Mouse (Mus musculus): Measurements from ENCODE around the gene Atxn2l. TPM values are rescaled to one million over a fixed set of nuclear protein-coding genes. Genes with fewer than 3 reads are reported as not detected.

Atxn2l gene
- polyA plus RNA-seq (2014; fragmentation: Nextera tagmentation; extraction: Ambion mirVana) = 49.8 and 54.8 TPM in 2 replicates

GRCm38 (mm10) chr7:126503273-126503878, at the start of gene Atxn2l:
TSS of gene Atxn2l (minus strand) at chr7:126503437.
- Histone ChIP-seq H3K4me3 (ENCODE audit: low read depth, low read length) (peak within 1 kb of the TSS; percentile 95), H3K4me2 (ENCODE audit: low read depth, low read length) (peak within 1 kb of the TSS; percentile 91), H3K36me3 (ENCODE audit: control insufficient read depth, insufficient read depth, low read length) (peaks cover 29% of the 10 kb centered on the region), H3K27ac (replicated peaks; ENCODE audit: low read depth, low read length) (peak within 1 kb of the TSS; percentile 100), H3K4me1 (ENCODE audit: control insufficient read depth, insufficient read depth, low read length) (peaks cover 6% of the 10 kb centered on the region; the same call in 1 of the 2 replicates), H3K9me3 (ENCODE audit: control insufficient read depth, low read length) (no peaks in the 10 kb centered on the region), H3K9ac (ENCODE audit: low read depth, low read length) (peak within 1 kb of the TSS; percentile 100), H3K27me3 (replicated peaks; ENCODE audit: control insufficient read depth, insufficient read depth, low read length) (no peaks in the 10 kb centered on the region)
- DNase-seq (ENCODE audit: low spot score) (peak; percentile 99), ATAC-seq (ENCODE audit: low read depth) (peak; percentile 89)
- WGBS = under 1% methylated on average over 37 of the region's 72 CpGs

GRCm38 (mm10) chr7:126545631-126546030, 42.4 kb upstream of the Atxn2l start:
- no peak for DNase-seq (ENCODE audit: low spot score)
- H3K36me3 ChIP-seq (ENCODE audit: control insufficient read depth, insufficient read depth, low read length) = peaks cover 69% of the 10 kb centered on the region

GRCm38 (mm10) chr7:126541661-126542060, 38.4 kb upstream of the Atxn2l start:
- ATAC-seq (ENCODE audit: low read depth) (no peak), DNase-seq (ENCODE audit: low spot score) (no peak)
- H3K27me3 ChIP-seq (replicated peaks; ENCODE audit: control insufficient read depth, insufficient read depth, low read length) = peaks cover 4% of the 10 kb centered on the region
- no peak overlapping the region for H3K4me3 ChIP-seq (ENCODE audit: low read depth, low read length)
- H3K9ac ChIP-seq (ENCODE audit: low read depth, low read length) = no peak overlapping the region
- no peaks in the 10 kb centered on the region for H3K9me3 ChIP-seq (ENCODE audit: control insufficient read depth, low read length)
- H3K27ac ChIP-seq (replicated peaks; ENCODE audit: low read depth, low read length) = no peak overlapping the region
- H3K36me3 ChIP-seq (ENCODE audit: control insufficient read depth, insufficient read depth, low read length) = peaks cover 30% of the 10 kb centered on the region
- H3K4me2 ChIP-seq (ENCODE audit: low read depth, low read length) = no peak overlapping the region
- H3K4me1 ChIP-seq (ENCODE audit: control insufficient read depth, insufficient read depth, low read length) = no peaks in the 10 kb centered on the region
- 78% methylated on average over 1 of the region's 1 CpGs for WGBS

More at GRCm38 (mm10) chr7:126545631-126546030, 42.4 kb upstream of the Atxn2l start:
- no peak for ATAC-seq (ENCODE audit: low read depth)
- Histone ChIP-seq H3K9ac (ENCODE audit: low read depth, low read length) (no peak overlapping the region), H3K4me2 (ENCODE audit: low read depth, low read length) (no peak overlapping the region), H3K27ac (replicated peaks; ENCODE audit: low read depth, low read length) (no peak overlapping the region), H3K9me3 (ENCODE audit: control insufficient read depth, low read length) (no peaks in the 10 kb centered on the region), H3K4me1 (ENCODE audit: control insufficient read depth, insufficient read depth, low read length) (no peaks in the 10 kb centered on the region), H3K4me3 (ENCODE audit: low read depth, low read length) (no peak overlapping the region), H3K27me3 (replicated peaks; ENCODE audit: control insufficient read depth, insufficient read depth, low read length) (no peaks in the 10 kb centered on the region)
- WGBS = 89% methylated on average over 2 of the region's 2 CpGs

GRCm38 (mm10) chr7:126537820-126538585, 34.8 kb upstream of the Atxn2l start:
- H3K27me3 ChIP-seq (replicated peaks; ENCODE audit: control insufficient read depth, insufficient read depth, low read length) = peaks cover 18% of the 10 kb centered on the region
- DNase-seq (ENCODE audit: low spot score) (peak; percentile 60), ATAC-seq (ENCODE audit: low read depth) (no peak)
- H3K4me1 ChIP-seq (ENCODE audit: control insufficient read depth, insufficient read depth, low read length) = no peaks in the 10 kb centered on the region
- no peaks in the 10 kb centered on the region for H3K9me3 ChIP-seq (ENCODE audit: control insufficient read depth, low read length)
- no peaks in the 10 kb centered on the region for H3K36me3 ChIP-seq (ENCODE audit: control insufficient read depth, insufficient read depth, low read length)
- WGBS = 52% methylated on average over 5 of the region's 5 CpGs
- no peak overlapping the region for H3K4me2 ChIP-seq (ENCODE audit: low read depth, low read length)
- H3K4me3 ChIP-seq (ENCODE audit: low read depth, low read length) = no peak overlapping the region
- H3K27ac ChIP-seq (replicated peaks; ENCODE audit: low read depth, low read length) = no peak overlapping the region
- H3K9ac ChIP-seq (ENCODE audit: low read depth, low read length) = no peak overlapping the region

GRCm38 (mm10) chr7:126536466-126536865, 33.2 kb upstream of the Atxn2l start:
- ATAC-seq (ENCODE audit: low read depth) = no peak
- 63% methylated on average over 9 of the region's 9 CpGs for WGBS

GRCm38 (mm10) chr7:126535766-126536165, 32.5 kb upstream of the Atxn2l start:
- 2% methylated on average over 28 of the region's 28 CpGs for WGBS
- H3K36me3 ChIP-seq (ENCODE audit: control insufficient read depth, insufficient read depth, low read length) = no peaks in the 10 kb centered on the region
- peaks cover 18% of the 10 kb centered on the region for H3K27me3 ChIP-seq (replicated peaks; ENCODE audit: control insufficient read depth, insufficient read depth, low read length)
- H3K9me3 ChIP-seq (ENCODE audit: control insufficient read depth, low read length) = no peaks in the 10 kb centered on the region
- H3K9ac ChIP-seq (ENCODE audit: low read depth, low read length) = peak overlapping the region; percentile 56
- ATAC-seq (ENCODE audit: low read depth) = no peak
- peak overlapping the region; percentile 83 for H3K4me2 ChIP-seq (ENCODE audit: low read depth, low read length)
- no peak overlapping the region for H3K27ac ChIP-seq (replicated peaks; ENCODE audit: low read depth, low read length)
- peak; percentile 6 for DNase-seq (ENCODE audit: low spot score)
- H3K4me3 ChIP-seq (ENCODE audit: low read depth, low read length) = peak overlapping the region; percentile 43
- H3K4me1 ChIP-seq (ENCODE audit: control insufficient read depth, insufficient read depth, low read length) = no peaks in the 10 kb centered on the region

More at GRCm38 (mm10) chr7:126536466-126536865, 33.2 kb upstream of the Atxn2l start:
- Histone ChIP-seq H3K27me3 (replicated peaks; ENCODE audit: control insufficient read depth, insufficient read depth, low read length) (peaks cover 18% of the 10 kb centered on the region), H3K4me3 (ENCODE audit: low read depth, low read length) (peak overlapping the region; percentile 43), H3K27ac (replicated peaks; ENCODE audit: low read depth, low read length) (no peak overlapping the region), H3K9me3 (ENCODE audit: control insufficient read depth, low read length) (no peaks in the 10 kb centered on the region), H3K9ac (ENCODE audit: low read depth, low read length) (peak overlapping the region; percentile 56), H3K4me2 (ENCODE audit: low read depth, low read length) (peak overlapping the region; percentile 83), H3K36me3 (ENCODE audit: control insufficient read depth, insufficient read depth, low read length) (no peaks in the 10 kb centered on the region), H3K4me1 (ENCODE audit: control insufficient read depth, insufficient read depth, low read length) (no peaks in the 10 kb centered on the region)
- DNase-seq (ENCODE audit: low spot score) = peak; percentile 8

GRCm38 (mm10) chr7:126533434-126533833, 30.2 kb upstream of the Atxn2l start:
- H3K9ac ChIP-seq (ENCODE audit: low read depth, low read length) = no peak overlapping the region
- WGBS = 47% methylated on average over 1 of the region's 1 CpGs

GRCm38 (mm10) chr7:126528166-126528577, 24.9 kb upstream of the Atxn2l start:
- Histone ChIP-seq H3K36me3 (ENCODE audit: control insufficient read depth, insufficient read depth, low read length) (no peaks in the 10 kb centered on the region), H3K9me3 (ENCODE audit: control insufficient read depth, low read length) (no peaks in the 10 kb centered on the region), H3K4me1 (ENCODE audit: control insufficient read depth, insufficient read depth, low read length) (no peaks in the 10 kb centered on the region), H3K9ac (ENCODE audit: low read depth, low read length) (peak overlapping the region; percentile 55), H3K4me3 (ENCODE audit: low read depth, low read length) (no peak overlapping the region), H3K4me2 (ENCODE audit: low read depth, low read length) (no peak overlapping the region), H3K27ac (replicated peaks; ENCODE audit: low read depth, low read length) (0 out of 2 replicates have a peak overlapping the region, but pooled peaks have one; percentile 25), H3K27me3 (replicated peaks; ENCODE audit: control insufficient read depth, insufficient read depth, low read length) (no peaks in the 10 kb centered on the region)
- WGBS = 7% methylated on average over 1 of the region's 1 CpGs
- DNase-seq (ENCODE audit: low spot score) (peak; percentile 81), ATAC-seq (ENCODE audit: low read depth) (no peak; the same call in 1 of the 2 replicates)

More at GRCm38 (mm10) chr7:126533434-126533833, 30.2 kb upstream of the Atxn2l start:
- no peaks in the 10 kb centered on the region for H3K4me1 ChIP-seq (ENCODE audit: control insufficient read depth, insufficient read depth, low read length)
- ATAC-seq (ENCODE audit: low read depth) = no peak
- H3K4me3 ChIP-seq (ENCODE audit: low read depth, low read length) = no peak overlapping the region
- no peak overlapping the region for H3K27ac ChIP-seq (replicated peaks; ENCODE audit: low read depth, low read length)
- no peaks in the 10 kb centered on the region for H3K9me3 ChIP-seq (ENCODE audit: control insufficient read depth, low read length)
- H3K27me3 ChIP-seq (replicated peaks; ENCODE audit: control insufficient read depth, insufficient read depth, low read length) = peaks cover 18% of the 10 kb centered on the region
- no peak for DNase-seq (ENCODE audit: low spot score)
- H3K4me2 ChIP-seq (ENCODE audit: low read depth, low read length) = no peak overlapping the region
- H3K36me3 ChIP-seq (ENCODE audit: control insufficient read depth, insufficient read depth, low read length) = no peaks in the 10 kb centered on the region

Data from embryonic facial prominence, embryonic 14.5 days (tissue).